Mouse (Mus musculus) ES-E14 (cell line): ENCODE measurements around the gene Tbc1d9.

Source experiments
- HCFC1 ChIP-seq: IDR thresholded peaks from 2 replicates; pipeline ENCODE4 v1.6.1; 2012; ENCODE audit warnings: low read length, inconsistent platforms, borderline replicate concordance; ENCODE audit not compliant: insufficient read depth
- MAFK ChIP-seq: IDR thresholded peaks from 2 replicates; pipeline ENCODE4 v1.6.1; 2014; ENCODE audit warnings: mild to moderate bottlenecking, low read depth, low read length, inconsistent platforms; ENCODE audit not compliant: insufficient read depth

DNA sequence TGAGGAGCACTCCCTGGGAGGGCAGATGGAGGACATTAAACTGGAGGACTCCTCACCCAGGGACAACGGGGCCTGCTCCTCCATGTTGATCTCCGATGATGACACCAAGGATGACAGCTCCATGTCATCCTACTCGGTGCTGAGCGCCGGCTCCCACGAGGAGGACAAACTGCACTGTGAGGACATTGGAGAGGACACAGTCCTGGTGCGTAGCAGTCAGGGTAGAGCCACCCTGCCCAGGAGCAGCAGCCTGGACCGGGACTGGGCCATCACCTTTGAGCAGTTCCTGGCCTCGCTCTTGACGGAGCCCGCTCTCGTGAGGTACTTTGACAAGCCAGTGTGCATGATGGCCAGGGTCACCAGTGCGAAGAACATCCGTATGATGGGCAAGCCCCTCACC is 106.0 kb downstream of the Tbc1d9 start:
- no peak for TF ChIP-seq HCFC1
- TF ChIP-seq MAFK, result no peak
